Mouse (Mus musculus) bone marrow, adult 2 months (tissue): ENCODE data around the gene Fam193b.

Source experiments
- CTCF ChIP-seq: fragments of 200-500 bp; IDR thresholded peaks from 2 replicates; pipeline ENCODE4 v1.5.1; 2011; ENCODE audit warnings: low read length, control low read depth; ENCODE audit not compliant: control insufficient read depth, insufficient read depth
- POLR2A ChIP-seq: fragments of 200-500 bp; IDR thresholded peaks from 2 replicates; pipeline ENCODE4 v1.6.1; 2011; ENCODE audit warnings: low read depth, mild to moderate bottlenecking, control low read depth, low read length, borderline replicate concordance; ENCODE audit not compliant: control insufficient read depth

- no peak for TF ChIP-seq CTCF
- TF ChIP-seq POLR2A: no peak
Observed at GRCm38 (mm10) chr13:55535191-55535590, 35.7 kb downstream of the Fam193b start.
